Mouse (Mus musculus) frontal cortex, postnatal 14 days (tissue): ENCODE results near the gene 4930412O13Rik.

ENCODE experiments used
- DNase-seq, 2 experiments: peaks; one replicate each; pipeline ENCODE4 v3.0.0; 2022; ENCODE audit warnings: low spot score in 2 of 2

The 4930412O13Rik gene

GRCm38 (mm10) chr2:9880271-9880670 is 781 bp upstream of the 4930412O13Rik start:
- DNase-seq, result no peak

GRCm38 (mm10) chr2:9881611-9882023 is 565 bp downstream of the 4930412O13Rik start:
- DNase-seq, result no peak

GRCm38 (mm10) chr2:9882371-9882925 is 1.4 kb downstream of the 4930412O13Rik start:
- no peak for DNase-seq

GRCm38 (mm10) chr2:9882926-9883802 is 2.1 kb downstream of the 4930412O13Rik start:
- DNase-seq, result no peak

- no peak for DNase-seq
Measured at GRCm38 (mm10) chr2:9883803-9884532, 2.9 kb downstream of the 4930412O13Rik start.

GRCm38 (mm10) chr2:9884533-9885216 is 3.6 kb downstream of the 4930412O13Rik start:
- DNase-seq, result no peak

- no peak for DNase-seq
Measured at GRCm38 (mm10) chr2:9885217-9885770, 4.2 kb downstream of the 4930412O13Rik start.

- DNase-seq, result no peak
Measured at GRCm38 (mm10) chr2:9886031-9886430, 5.0 kb downstream of the 4930412O13Rik start.

- DNase-seq, result no peak
Measured at GRCm38 (mm10) chr2:9886921-9887610, 6.0 kb downstream of the 4930412O13Rik start.

GRCm38 (mm10) chr2:9887636-9888035 is 6.6 kb downstream of the 4930412O13Rik start:
- DNase-seq, result no peak

GRCm38 (mm10) chr2:9888913-9889650 is 8.0 kb downstream of the 4930412O13Rik start, which contains the start of gene 9230102O04Rik:
Gene 9230102O04Rik, minus strand, starts transcription at chr2:9889540.
- no peak for DNase-seq

- no peak for DNase-seq
Measured at GRCm38 (mm10) chr2:9889651-9890183, 8.7 kb downstream of the 4930412O13Rik start, which contains the start of gene Gata3. Gene Gata3, minus strand, starts transcription at chr2:9890034.

GRCm38 (mm10) chr2:9890251-9890650 is 9.2 kb downstream of the 4930412O13Rik start:
- no peak for DNase-seq

- DNase-seq, result no peak
Measured at GRCm38 (mm10) chr2:9890906-9891305, 9.9 kb downstream of the 4930412O13Rik start.

GRCm38 (mm10) chr2:9892541-9892940 is 11.5 kb downstream of the 4930412O13Rik start:
- no peak for DNase-seq

GRCm38 (mm10) chr2:9893272-9893953 is 12.4 kb downstream of the 4930412O13Rik start:
- no peak for DNase-seq

GRCm38 (mm10) chr2:9894836-9895593 is 14.0 kb downstream of the 4930412O13Rik start:
- DNase-seq, result no peak

GRCm38 (mm10) chr2:9896097-9896770 is 15.2 kb downstream of the 4930412O13Rik start:
- no peak for DNase-seq
